Mouse (Mus musculus) erythroblast, embryonic 14.5 days (primary cell): Measurements from ENCODE around the gene Vmac. TPM values are rescaled to one million over a fixed set of nuclear protein-coding genes. Genes with fewer than 3 reads are reported as not detected.

ENCODE experiments used
- H3K27me3 ChIP-seq: 2 replicates; pipeline ENCODE4 v1.6.1; 2012; ENCODE audit warnings: inconsistent platforms; ENCODE audit not compliant: control insufficient read depth
- H3K36me3 ChIP-seq: 2 replicates; pipeline ENCODE4 v1.6.1; 2012; ENCODE audit warnings: mild to moderate bottlenecking, inconsistent platforms; ENCODE audit not compliant: control insufficient read depth
- H3K4me1 ChIP-seq: 2 replicates; pipeline ENCODE4 v1.6.1; 2012; ENCODE audit warnings: inconsistent platforms; ENCODE audit not compliant: control insufficient read depth
- H3K4me3 ChIP-seq: replicated peaks from 2 replicates; pipeline ENCODE3; 2012; ENCODE audit warnings: moderate library complexity, mild to moderate bottlenecking, inconsistent platforms
- H3K9me3 ChIP-seq: 2 replicates; pipeline ENCODE4 v1.6.1; 2012; ENCODE audit warnings: low read length, inconsistent platforms, mixed read lengths; ENCODE audit not compliant: control insufficient read depth
- GATA1 ChIP-seq: IDR thresholded peaks from 2 replicates; pipeline ENCODE4 v1.6.1; 2012; ENCODE audit warnings: low read length, inconsistent platforms, mixed read lengths
- TAL1 ChIP-seq: IDR thresholded peaks from 3 replicates; pipeline ENCODE4 v1.6.1; 2012; ENCODE audit warnings: low read length, inconsistent platforms, mixed read lengths
- polyA plus RNA-seq: library from polyadenylated mRNA; stranded (reverse); fragments of >175 nt; gene quantifications from 2 replicates; pipeline ENCODE4 v1.2.3, GENCODE M21; 2012

The Vmac gene
- polyA plus RNA-seq, 1 experiment: 0.22 TPM

GRCm38 (mm10) chr17:56744173-56744572 is 26.4 kb upstream of the Vmac start:
- peaks cover 40% of the 10 kb centered on the region for H3K27me3 ChIP-seq
- no peaks in the 10 kb centered on the region for H3K36me3 ChIP-seq
- no peak for TF ChIP-seq GATA1
- no peak for TF ChIP-seq TAL1

GRCm38 (mm10) chr17:56740788-56741160 is 23.0 kb upstream of the Vmac start:
- TF ChIP-seq TAL1 (no peak), GATA1 (no peak)
- Histone ChIP-seq H3K36me3 (no peaks in the 10 kb centered on the region), H3K4me3 (no peak overlapping the region), H3K9me3 (peaks cover 4% of the 10 kb centered on the region), H3K4me1 (no peaks in the 10 kb centered on the region), H3K27me3 (peaks cover 34% of the 10 kb centered on the region)

More at GRCm38 (mm10) chr17:56744173-56744572, 26.4 kb upstream of the Vmac start:
- Histone ChIP-seq H3K4me3 (no peak overlapping the region), H3K9me3 (no peaks in the 10 kb centered on the region; the same call in 1 of the 2 replicates), H3K4me1 (no peaks in the 10 kb centered on the region)

- Histone ChIP-seq H3K4me1 (no peaks in the 10 kb centered on the region), H3K9me3 (peaks cover 4% of the 10 kb centered on the region), H3K36me3 (no peaks in the 10 kb centered on the region), H3K4me3 (no peak overlapping the region), H3K27me3 (peaks cover 34% of the 10 kb centered on the region)
- no peak for TF ChIP-seq GATA1
- no peak for TF ChIP-seq TAL1
These were observed 22.4 kb upstream of the Vmac start for GRCm38 (mm10) chr17:56740118-56740787.

- Histone ChIP-seq H3K27me3 (peaks cover 37% of the 10 kb centered on the region), H3K9me3 (peaks cover 4% of the 10 kb centered on the region), H3K4me1 (no peaks in the 10 kb centered on the region), H3K36me3 (no peaks in the 10 kb centered on the region), H3K4me3 (no peak overlapping the region)
- TF ChIP-seq GATA1 (no peak), TAL1 (no peak)
These were observed 20.4 kb upstream of the Vmac start for GRCm38 (mm10) chr17:56738221-56738620.

- H3K4me1 ChIP-seq: no peaks in the 10 kb centered on the region
- peaks cover 4% of the 10 kb centered on the region for H3K9me3 ChIP-seq
- H3K27me3 ChIP-seq: peaks cover 46% of the 10 kb centered on the region
- no peak for TF ChIP-seq TAL1
- no peak overlapping the region for H3K4me3 ChIP-seq
- H3K36me3 ChIP-seq: no peaks in the 10 kb centered on the region
These were observed 18.7 kb upstream of the Vmac start for GRCm38 (mm10) chr17:56736534-56736933.

- Histone ChIP-seq H3K36me3 (peaks cover under 1% of the 10 kb centered on the region; the same call in 1 of the 2 replicates), H3K4me3 (no peak overlapping the region), H3K27me3 (peaks cover 63% of the 10 kb centered on the region), H3K9me3 (no peaks in the 10 kb centered on the region), H3K4me1 (peaks cover 22% of the 10 kb centered on the region)
- no peak for TF ChIP-seq GATA1
- no peak for TF ChIP-seq TAL1
These were observed 11.8 kb upstream of the Vmac start for GRCm38 (mm10) chr17:56729656-56730055.

- TF ChIP-seq TAL1 (no peak), GATA1 (no peak)
- peaks cover 58% of the 10 kb centered on the region for H3K27me3 ChIP-seq
- peaks cover 22% of the 10 kb centered on the region for H3K4me1 ChIP-seq
- H3K36me3 ChIP-seq: peaks cover 5% of the 10 kb centered on the region
- no peak overlapping the region for H3K4me3 ChIP-seq
- no peaks in the 10 kb centered on the region for H3K9me3 ChIP-seq
These were observed 11.3 kb upstream of the Vmac start for GRCm38 (mm10) chr17:56729151-56729550.

GRCm38 (mm10) chr17:56728117-56728516 is 10.3 kb upstream of the Vmac start:
- peaks cover 16% of the 10 kb centered on the region for H3K36me3 ChIP-seq
- H3K4me1 ChIP-seq: peaks cover 22% of the 10 kb centered on the region
- no peaks in the 10 kb centered on the region for H3K9me3 ChIP-seq
- H3K27me3 ChIP-seq: peaks cover 53% of the 10 kb centered on the region
- no peak overlapping the region for H3K4me3 ChIP-seq
- TF ChIP-seq TAL1 (no peak), GATA1 (no peak)

- peaks cover 20% of the 10 kb centered on the region for H3K36me3 ChIP-seq
- TF ChIP-seq GATA1 (no peak), TAL1 (no peak)
- H3K27me3 ChIP-seq: peaks cover 51% of the 10 kb centered on the region
- H3K9me3 ChIP-seq: no peaks in the 10 kb centered on the region
- H3K4me1 ChIP-seq: peaks cover 22% of the 10 kb centered on the region
- no peak overlapping the region for H3K4me3 ChIP-seq
These were observed 9.8 kb upstream of the Vmac start for GRCm38 (mm10) chr17:56727659-56728058.

GRCm38 (mm10) chr17:56727029-56727649 is 9.3 kb upstream of the Vmac start:
- Histone ChIP-seq H3K4me3 (no peak overlapping the region), H3K27me3 (peaks cover 47% of the 10 kb centered on the region), H3K36me3 (peaks cover 25% of the 10 kb centered on the region), H3K4me1 (peaks cover 22% of the 10 kb centered on the region), H3K9me3 (no peaks in the 10 kb centered on the region)
- no peak for TF ChIP-seq GATA1
- TF ChIP-seq TAL1: no peak
